Mouse (Mus musculus) kidney, postnatal 25 days (tissue): ENCODE data around the gene Igfn1.

ENCODE experiments used
- DNase-seq, 2 experiments: peaks; one replicate each; pipeline ENCODE4 v3.0.0; 2021; ENCODE audit warnings: mixed read lengths in 2 of 2

The Igfn1 gene

DNA sequence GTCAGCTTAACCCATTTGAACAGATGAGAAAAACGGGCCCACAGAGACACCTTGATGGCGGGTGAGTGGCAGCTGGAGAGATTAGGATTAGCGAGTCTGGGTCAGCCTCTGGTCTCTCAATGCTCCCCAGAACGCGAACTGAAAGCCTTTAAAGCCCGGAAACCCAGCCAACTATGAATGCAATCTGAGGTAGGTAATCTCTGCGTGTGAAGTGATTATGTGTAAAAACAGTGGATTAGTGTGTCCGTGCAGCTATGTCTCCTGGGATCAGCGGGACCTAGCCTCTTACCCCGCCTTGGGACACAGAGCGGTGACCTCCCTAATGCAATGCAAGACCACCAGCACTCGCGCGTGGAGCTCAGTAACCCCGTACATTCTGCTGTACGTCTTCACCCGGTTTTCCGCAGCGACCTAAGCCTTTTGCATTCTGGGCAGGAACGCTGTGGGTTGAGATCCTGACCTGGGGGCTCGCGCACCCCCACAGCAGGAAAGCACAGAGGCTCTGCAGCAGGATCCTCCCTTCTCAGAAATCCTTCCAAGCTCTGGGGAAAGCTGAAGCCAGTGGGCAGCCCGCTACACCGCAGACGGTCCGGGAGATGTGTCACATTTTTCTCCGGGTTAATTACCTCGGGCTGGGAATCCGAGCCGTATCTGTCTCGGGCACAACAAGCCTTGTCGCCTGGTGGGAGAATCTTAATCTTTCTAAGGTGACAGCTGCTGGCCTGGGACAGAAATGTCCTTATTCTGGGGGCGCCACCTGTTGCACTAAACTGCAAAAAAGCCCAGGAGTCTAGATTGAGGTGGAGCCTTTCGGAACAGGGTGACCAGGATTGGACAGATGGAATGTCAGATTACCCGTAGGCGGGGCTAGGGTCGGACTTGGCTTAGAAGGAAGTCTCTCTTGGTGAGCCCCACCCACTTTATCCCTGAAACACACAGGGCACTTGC is 1.3 kb upstream of the Igfn1 start, which contains the start of gene Tmem9:
Gene Tmem9 (plus strand): TSS at position 940 of the 948 bp plus-strand sequence.
- peak; percentile 94 to 96 for DNase-seq

DNA sequence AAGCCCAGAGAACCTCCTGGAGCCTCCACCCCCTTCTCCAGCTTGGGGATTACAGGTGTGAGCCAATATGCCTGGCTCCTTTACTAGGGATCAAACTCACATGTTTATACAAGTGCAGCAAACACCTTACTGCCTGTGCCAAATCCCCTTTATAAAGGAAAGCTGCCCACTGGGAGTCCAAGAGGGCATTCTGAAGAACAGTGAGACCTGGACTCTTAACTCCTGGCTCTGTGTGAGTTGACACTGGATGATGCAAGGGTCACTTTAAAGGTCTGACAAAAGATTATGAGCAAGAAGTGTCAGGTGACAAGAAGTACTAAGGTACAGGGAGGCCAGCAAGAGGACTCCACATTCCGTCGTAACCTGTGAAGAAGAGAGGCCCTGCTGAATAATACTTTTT is 4.7 kb downstream of the Igfn1 start:
- DNase-seq: peak; percentile 26 to 69

DNA sequence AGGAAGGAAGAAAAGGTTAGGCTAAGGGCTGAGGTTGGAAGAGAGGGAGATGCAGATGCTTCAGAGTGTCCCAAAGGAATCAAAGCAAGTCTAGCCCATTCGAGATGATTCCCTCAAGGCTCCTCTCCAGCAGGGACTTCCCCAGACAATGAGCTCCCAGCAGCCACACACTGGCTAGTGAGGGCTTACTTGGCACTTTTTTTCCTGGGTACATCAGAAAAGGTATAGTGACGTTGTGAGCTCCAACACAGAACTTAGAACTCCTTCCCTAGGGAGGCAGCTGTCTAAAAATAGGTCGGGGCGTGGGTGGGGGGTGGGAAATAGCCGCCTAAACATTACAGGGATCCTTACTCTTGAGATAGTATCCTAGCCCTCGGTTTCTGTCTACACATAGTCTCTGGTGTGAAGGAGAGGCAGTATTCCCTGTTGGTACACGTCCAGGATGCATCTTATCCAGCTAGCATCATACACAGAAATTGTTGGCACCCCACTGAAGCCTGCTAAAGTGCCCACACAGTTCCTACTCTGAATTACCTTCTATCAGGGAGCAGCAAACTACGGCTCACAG is 6.3 kb downstream of the Igfn1 start:
- no peak for DNase-seq

DNA sequence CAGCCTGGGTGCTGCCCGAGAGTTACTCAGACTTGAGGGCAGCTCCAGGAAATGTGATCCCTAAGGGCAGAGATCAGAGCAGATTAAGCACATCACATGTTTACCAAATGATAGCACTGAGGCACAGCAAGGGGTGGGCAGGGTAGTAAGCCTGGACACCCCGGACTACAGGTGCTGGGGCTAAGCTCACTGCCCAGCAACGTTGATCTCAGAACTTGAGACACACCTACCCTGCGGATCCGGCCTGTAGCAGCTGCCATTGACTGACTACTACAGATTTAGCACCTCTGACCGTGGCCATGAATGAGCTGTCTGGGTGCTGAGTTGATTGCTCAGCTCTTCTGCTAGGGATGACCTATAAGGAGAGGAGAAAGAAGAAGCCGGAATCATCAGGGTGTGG is 8.6 kb downstream of the Igfn1 start:
- DNase-seq: no peak

DNA sequence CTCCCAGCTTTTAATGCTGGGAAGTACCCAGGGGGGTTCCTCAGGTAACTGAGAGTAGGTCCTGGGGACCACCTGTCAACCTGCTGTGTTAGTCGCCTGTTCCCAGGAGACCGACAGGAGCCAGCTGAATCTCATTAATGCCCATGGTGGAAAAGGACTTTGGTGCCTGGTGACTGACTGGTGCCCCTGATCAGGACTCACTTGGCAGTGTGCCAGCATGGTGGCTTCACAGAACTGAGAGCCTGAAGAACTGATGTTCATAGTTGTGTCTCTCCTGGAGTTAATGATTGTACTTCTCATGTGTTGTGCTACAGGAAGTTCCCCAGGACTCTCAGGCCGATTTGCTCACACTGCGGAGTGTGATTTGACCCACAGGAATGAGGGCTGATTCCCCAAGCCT is 12.7 kb downstream of the Igfn1 start:
- DNase-seq: peak; percentile 63 to 79

DNA sequence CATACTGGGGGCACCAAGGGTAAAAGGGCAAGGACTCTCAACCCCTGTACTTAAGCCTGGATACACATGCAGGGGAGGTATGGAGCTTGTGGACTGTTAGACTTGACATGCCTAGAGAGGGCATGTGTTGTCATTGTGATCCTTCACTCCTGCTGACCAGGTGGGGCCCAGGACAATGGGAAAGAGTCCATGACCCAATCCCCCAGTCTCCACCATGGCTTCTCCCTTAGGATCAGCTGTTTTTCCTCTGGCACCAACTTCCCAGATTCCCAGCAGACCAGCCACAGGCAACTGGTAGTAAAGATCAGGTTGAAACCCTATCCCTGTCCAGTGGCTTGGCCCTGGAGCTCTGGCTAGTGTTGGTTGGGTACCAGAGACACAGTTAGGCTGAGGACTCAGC is 16.3 kb downstream of the Igfn1 start:
- no peak for DNase-seq

DNA sequence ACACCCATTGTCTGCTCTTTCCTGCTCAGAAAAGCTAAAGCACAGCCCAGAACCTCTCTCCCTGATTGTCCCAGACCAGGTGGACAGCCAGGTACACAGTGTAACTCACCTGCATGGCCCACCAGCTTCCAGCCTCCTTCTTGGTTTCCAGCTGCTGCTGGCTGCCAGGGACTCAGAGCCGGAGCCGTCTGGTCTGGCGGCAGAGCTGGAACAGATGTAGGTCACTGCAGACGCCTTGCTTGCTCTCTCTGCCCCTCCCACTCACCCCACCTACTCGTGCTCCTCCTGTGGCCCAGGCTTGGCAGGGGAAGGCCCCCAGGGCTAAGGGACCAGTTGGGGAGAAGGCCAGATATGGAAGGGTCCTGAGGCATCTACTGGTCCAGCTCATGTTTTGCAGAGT is 22.0 kb downstream of the Igfn1 start:
- peak in 1 of 2 experiments; percentile 52 for DNase-seq

DNA sequence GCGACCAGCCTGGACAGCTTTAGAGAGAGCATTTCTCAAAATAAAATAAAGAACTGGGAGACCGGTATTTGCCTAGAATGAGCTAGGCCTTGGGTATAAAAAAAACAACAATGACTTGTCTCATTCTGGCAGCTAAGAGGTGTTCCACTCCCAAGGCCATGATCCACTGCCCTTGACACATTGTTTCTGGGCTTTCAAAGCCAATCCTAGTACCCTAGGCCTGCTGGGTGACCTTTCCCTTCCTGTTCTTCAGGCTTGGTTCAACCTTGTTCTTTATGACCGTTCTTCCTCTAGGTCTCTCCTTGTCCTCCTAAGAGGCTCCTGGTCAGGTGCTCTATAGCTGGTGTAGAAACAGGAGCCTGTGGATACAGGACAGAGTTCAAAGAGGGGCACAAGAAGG is 33.6 kb downstream of the Igfn1 start:
- DNase-seq: no peak

DNA sequence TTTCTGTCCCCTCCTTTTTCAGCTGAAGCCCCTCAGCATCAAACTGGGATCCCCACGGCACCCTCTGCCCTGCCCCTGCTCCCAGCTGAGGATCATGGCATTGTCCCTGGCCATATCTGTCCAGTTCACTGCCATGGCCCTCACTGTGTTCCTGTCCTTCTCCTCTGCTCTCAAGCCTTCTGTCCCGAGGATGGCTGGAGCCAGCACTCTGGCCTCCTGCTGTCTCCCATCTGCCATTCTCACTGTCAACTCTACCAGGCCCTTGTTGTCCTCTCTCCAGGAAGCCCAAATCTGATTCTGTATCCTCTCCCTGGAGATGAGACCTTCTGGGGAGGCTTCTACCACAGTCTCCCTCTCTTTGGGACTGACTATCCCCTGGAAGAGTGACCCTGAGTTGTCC is 35.7 kb downstream of the Igfn1 start:
- no peak for DNase-seq

DNA sequence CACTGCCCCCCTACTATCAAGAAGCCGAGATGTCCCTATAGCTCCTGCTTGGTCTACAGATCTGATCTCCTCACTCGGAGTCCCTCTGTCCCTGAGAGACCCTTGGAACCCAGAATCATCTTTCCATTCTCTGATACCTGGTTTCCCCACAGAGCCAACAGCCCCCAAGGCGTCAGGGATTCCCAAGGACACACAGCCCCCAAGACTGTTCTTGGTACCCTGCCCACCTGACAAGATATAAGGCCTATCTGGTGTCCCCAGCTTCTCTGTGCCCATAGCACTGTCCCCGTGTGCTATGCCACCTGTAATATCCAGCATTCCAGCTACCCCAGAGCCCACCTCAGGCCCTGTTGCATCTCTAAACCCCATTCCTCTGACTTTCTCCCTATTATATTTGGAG is 38.4 kb downstream of the Igfn1 start:
- no peak for DNase-seq

DNA sequence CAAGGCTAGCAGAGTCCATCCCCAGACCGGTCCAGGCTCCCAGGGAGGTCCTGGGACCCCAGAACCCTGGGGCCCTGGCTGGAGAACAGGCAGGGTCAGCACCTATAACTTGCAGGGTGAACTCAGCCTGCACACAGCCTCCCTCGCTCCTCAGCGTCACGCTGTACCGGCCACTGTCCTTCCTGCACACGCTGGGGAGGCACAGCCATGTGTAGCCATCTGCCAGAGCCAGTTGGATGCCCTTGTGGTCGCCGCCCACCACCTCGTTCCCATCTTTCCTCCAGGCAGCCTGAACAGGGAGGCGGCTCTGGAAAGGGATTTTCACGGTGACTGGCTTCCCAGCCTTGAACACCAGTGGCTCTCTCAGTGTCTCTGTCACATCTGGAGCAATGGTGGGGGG is 41.6 kb downstream of the Igfn1 start:
- DNase-seq: no peak

DNA sequence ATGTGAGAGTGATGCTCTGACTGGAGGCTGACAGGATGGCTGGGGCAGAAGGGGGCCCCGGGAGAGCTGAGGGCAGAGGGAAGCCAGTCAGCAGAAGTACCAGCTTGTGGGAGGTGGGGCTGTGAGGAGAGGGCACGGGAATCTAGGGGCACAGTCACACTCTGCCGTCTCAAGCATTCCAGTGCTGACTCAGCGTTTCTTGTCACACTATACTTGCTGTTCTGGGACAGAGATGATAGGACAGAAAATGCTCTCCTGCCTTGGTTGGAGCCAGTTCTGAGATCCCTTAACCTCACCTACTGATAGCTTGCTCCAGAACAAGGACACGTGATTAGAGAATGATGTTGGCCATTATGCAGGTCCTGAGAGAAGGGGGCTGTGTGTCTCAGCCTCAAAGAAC is 43.0 kb downstream of the Igfn1 start:
- DNase-seq: no peak

DNA sequence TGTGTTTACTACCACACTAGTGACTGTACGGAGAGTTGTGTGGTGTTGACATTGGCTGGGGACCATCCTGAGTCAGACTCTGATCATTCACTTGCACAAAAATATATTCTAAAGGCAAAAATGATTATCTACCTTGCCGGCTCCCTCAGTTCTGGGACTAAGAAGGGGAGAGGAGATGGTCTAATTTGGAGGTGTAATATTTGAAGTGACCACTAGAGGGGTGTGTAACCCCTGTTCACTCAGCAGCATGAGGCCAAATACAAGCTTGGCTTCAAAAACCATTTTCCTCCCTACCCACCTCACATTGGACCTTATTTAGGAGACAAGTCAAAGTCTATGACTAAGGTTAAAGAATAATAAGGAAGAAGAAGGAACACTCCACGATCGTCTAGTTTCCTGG is 47.7 kb downstream of the Igfn1 start:
- DNase-seq: peak in 1 of 2 experiments; percentile 11

DNA sequence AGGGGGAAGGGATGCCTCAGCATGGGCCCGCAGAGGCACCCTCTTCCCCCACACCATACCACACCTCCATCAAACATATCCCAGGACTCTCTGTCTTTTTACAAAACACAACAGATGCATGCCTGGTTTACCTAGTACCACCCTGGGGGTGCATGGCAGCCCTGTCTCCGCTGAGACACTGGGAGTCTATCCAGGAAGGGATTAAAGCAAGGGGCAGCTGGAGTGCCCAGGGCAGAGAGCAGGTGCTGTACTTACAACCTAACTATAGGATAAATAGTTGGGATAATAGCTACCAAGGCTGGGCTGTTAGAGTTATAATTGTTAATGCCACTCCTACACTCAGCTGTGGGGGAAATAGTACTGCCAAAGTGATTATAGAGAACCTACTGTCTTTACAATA is 57.3 kb downstream of the Igfn1 start:
- DNase-seq: no peak

DNA sequence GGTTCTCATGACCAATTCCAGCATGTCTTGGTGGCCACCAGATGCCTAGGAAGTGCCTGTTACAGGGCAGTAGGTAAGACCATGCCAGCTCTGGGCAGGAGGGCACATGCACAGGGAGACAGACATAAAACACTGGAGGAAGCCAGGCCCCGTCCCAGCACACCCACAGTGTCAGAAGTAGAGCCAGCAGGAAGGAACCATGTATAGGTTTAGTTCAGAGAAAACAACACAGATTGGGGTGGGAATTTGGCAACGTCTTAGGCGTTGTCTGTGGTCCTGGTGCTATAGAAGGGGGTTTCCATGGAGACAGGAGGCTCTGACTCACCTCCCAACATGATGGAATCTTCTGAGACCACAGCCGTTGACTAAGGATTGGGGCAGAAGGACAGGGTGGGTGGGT is 59.9 kb downstream of the Igfn1 start:
- DNase-seq: no peak

DNA sequence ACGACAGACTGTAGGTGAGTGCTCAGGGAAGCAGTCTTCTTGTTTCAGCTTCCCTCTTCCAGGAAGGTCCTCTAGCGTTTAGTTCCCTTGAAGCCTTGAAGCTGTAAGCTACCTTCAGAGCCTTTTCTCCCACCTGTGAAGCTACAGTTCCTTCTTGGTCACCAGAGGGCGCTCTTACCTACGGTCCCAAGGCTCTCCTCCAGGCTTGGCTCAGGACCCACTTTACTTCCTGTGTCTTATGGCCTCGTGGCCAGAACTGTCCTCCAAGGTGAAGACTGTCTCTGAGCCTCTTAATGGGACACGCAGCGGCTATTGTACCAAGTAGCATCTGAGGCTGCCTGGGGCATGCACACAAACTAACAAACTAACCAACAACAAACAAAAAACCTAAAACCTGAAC is 60.4 kb downstream of the Igfn1 start:
- DNase-seq: peak; percentile 72

DNA sequence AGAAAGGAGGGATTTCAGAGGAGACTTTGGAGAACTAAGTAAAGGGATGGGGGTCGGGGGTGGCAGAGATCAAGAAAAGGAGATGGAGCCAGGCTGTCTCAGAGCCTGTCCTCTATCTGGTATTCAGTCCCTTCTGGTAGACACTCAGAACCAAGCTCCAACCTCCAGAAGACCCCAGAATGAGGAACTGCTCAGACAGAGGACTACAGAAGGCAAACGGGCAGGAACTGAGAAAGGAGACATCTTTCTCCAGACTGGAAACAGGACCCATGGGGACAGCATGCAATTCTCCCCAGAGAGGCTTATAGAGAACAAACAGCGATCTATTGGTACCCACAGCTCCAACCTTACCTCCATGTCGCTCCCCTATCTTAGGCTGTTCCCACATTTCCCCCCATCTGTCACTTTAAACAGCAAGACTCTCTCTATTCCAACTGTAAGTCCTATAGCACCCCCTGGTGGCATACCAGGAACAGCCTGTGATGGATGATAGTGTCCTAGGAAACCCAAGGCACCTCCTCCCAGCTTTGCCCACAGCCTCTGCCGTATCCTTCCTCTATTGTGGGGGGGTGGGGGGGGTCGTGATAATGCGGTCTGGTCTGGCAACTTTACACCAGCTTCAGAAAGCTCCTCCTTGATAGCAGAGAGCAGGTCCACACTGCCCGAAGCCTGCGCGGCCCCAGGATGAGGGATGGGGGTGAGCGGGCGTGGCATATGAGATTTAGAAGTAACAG is 61.4 kb downstream of the Igfn1 start:
- peak; percentile 67 to 85 for DNase-seq

DNA sequence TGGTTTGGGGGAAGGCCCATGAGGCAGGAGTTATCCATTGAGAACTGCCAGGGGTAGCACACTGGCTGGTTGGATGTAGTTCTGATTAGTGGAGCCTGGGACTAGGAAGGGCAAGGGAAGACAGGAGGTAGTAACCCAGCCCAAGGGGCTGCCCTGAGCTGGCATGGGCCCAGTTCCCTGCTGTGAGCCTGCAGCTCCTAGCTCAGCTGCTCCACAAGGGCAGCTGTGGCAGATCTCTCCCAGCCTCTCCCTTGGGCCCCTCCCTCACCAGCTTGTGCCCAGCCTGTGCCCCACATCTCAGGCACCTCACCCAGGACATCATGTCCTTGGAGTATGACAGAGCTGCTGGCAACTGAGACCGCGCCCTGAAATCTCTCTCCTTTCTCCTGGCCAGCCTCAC is 62.4 kb downstream of the Igfn1 start:
- no peak for DNase-seq

DNA sequence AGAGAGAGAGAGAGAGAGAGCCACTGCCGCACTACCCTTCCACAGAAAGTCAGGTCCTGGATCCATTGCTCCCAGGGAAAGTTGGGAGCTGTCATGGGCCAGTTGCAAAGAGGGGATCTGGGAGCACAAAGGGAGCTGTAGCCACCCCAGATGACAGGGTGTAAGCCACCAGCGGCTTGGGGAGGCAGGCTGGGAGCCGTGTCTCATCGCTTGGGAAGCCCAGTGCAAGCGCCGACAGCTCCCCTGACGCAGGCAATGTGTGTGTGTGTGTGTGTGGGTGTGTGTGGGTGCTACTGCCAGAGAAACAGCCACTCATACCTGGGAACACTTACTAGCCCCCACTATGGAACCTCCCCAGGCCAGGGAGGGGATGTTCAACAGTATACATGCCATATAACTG is 64.0 kb downstream of the Igfn1 start:
- no peak for DNase-seq

DNA sequence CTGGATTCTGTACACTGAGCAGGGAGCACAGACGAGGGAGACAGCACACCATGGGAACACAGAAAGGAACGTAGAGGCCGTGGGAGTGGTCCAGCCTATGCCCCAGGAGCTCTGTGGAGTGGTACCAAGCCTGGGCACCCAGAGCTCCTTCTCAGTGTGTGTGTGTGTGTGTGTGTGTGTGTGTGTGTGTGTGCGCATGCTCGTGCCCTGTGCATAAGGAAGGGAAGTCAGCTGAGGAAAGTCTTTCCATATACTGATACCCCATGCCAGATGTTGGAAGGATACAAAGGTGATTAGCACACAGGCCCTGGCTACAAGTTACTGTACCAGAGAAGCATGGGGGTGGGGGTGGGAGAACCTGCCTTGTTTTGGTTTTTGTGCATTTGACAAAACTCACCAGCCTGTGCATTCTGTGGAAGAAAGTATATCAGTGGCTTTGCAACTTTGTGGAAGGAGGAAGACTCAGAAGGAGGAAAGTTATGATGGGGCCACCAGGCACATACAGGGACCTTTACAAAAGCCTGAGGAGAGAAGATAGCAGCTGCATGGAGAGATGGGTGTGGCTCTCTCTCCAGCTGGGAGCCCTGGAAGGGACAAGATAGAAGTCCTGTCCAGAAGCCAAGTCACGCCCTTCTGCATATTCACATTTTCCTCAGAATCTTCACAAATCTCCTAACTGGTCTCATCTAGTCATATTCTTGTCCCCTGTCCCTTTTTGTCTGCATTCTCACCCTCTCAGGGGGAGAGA is 64.7 kb downstream of the Igfn1 start:
- DNase-seq: no peak

DNA sequence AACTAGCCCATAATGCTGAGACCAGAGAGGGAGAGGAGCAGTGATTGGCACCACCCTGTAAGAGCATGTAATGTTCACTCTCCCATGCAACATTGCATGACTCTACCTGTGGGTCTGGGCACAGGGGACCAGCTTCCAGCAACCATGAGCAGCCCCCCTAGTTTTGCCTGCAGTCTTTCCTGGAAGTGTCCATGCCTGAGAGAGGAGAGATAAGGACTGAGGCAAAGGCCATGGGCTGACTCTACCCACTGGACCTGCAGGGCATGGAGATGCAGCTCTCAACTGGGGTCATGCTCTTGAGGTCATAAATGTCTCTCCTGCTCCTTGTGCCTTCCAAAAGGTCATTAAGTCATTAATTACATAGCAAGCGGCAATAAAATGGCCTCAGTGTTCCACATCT is 70.1 kb downstream of the Igfn1 start:
- DNase-seq: no peak

DNA sequence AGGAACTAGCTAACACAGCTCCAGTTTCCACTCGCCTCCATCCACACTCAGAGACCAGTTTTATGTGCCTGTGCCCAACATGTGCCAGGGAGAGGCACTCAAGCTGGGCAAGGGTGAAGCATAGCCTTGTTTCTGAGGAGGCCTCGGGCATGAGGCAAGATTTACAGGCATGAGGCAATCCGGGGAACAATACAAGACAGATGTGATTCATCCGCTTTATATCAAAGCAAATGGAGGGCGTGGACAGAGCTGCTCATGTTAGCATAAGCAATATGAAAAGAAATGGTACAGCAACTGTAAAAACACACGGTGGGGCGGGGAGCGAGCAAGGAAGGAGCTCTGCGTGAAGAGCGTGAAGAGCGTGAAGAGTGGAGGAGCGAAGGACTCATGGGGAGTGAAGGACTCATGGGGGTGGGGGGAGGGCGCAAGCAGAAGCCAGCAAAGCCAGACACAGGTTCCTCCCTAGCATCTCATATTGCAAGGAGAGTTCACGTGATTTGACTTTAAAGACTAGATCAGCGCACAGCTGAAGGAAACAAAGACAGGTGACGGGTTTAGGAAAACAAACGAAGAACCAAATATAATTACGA is 72.3 kb downstream of the Igfn1 start:
- DNase-seq: no peak

DNA sequence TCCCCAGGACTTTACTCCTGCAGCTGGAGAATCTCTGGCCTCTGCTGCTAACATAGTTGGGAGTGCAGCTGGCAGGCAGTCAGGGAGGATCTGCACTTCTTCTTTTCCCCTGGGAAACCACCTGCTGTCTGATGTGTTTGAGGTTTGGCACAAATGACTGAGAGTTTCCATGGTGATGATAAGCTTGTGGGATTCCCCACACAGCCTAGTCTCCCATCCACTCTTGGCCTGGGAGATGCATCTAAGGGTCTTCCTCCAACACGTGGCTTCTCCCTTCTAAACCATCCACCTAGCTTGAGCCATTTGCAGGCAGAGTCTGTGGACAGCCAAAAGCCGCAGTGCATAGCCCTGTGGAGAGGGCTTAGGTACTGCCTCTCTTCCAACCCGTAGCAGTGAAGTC is 76.3 kb downstream of the Igfn1 start:
- DNase-seq: peak in 1 of 2 experiments; percentile 13
